Mouse (Mus musculus): ENCODE results near the gene Sult2a1. TPM values are rescaled to one million over a fixed set of nuclear protein-coding genes. Genes with fewer than 3 reads are reported as not detected.
"Not testable (repeated sequence)": the region's sequence is repeated elsewhere in the genome, so short reads cannot be mapped to it uniquely, and the experiment has no call there.

The Sult2a1 gene
- not detected in 2 replicates for polyA plus RNA-seq (2012; rRNA removed)

- H3K4me3 ChIP-seq (replicated peaks; ENCODE audit: extremely low read depth, low read depth, low read length); DNase-seq; H3K4me1 ChIP-seq (ENCODE audit: control insufficient read depth, insufficient read depth, low read length): not testable (repeated sequence)
- 74% methylated on average over 1 of the region's 2 CpGs for WGBS
Observed at GRCm38 (mm10) chr7:13837309-13837708, at the start of gene Sult2a1. Sult2a1 (minus strand) TSS chr7:13837409.

DNA sequence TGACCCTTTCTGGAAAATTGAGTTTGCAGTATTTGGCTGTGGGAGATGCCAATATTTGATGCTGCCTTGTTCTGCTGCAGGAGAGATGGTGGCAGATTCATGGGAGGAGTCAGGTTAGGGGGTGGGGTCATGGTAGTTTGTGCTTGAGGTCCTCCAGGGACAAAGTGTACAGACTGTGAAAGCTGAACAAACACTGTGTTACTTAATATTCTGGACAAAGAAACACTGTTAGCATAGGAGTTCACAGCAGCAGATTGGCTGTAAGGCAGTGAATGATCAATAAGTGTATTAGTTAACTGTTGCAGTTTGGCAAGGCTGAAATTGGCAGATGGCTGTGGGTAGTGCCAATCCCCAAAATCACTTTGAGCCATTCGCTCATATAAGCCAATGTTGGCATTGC is 23.3 kb downstream of the Sult2a1 start:
- Histone ChIP-seq H3K4me1 (ENCODE audit: control insufficient read depth, insufficient read depth, low read length) (no peaks in the 10 kb centered on the region), H3K4me3 (replicated peaks; ENCODE audit: extremely low read depth, low read depth, low read length) (no peak overlapping the region)
- no peak for DNase-seq
- TF ChIP-seq CTCF (IDR thresholded peaks at IDR 0.05; ENCODE audit: insufficient read depth, low read length) (no peak), POLR2A (IDR thresholded peaks at IDR 0.05; ENCODE audit: borderline replicate concordance, extremely low read depth, low read depth, low read length) (no peak)
- WGBS = 83% methylated on average over 1 of the region's 1 CpGs

Other genes starting within 250 kb of the Sult2a1 start
- gene Sult2a5, start 213.4 kb downstream of the Sult2a1 start, polyA plus RNA-seq (2012; rRNA removed) = not detected in 2 replicates
- not detected in 2 replicates for gene Sult2a2, start 103.9 kb downstream of the Sult2a1 start, polyA plus RNA-seq (2012; rRNA removed)
- not detected in 2 replicates for gene Sult2a4, start 152.2 kb upstream of the Sult2a1 start, polyA plus RNA-seq (2012; rRNA removed)

Measured in lung, adult 2 months (tissue).